Mouse (Mus musculus) embryo, embryonic 11.5 days (tissue): Measurements from ENCODE around the gene Adamts13.

Experiments used
- DNase-seq: peaks from one replicate; pipeline ENCODE4 v3.0.0-alpha.2; 2012; ENCODE audit warnings: low read depth, low spot score

Adamts13 gene

DNA sequence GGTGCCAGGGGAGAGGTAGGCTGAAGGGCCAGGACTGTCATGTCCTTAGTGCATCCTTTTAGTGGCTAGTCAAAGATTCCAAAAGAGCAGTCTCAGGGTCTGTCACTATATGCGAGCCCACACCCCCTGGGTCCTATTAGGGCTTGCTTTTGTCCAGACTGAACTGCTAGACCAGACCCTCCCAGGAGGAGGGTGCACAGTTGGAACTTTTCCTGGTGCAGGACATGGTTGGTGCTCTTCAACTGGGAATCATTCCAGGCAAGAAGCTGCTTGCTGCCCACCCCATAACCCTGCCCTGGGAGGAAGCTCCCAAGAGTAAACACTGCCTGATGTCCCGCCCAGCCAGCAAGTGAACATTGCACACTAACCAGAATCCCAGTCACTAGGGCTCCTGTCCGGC is at the start of gene Adamts13:
Adamts13 (plus strand) TSS at position 301 of the 400 bp plus-strand sequence.
- DNase-seq = no peak

DNA sequence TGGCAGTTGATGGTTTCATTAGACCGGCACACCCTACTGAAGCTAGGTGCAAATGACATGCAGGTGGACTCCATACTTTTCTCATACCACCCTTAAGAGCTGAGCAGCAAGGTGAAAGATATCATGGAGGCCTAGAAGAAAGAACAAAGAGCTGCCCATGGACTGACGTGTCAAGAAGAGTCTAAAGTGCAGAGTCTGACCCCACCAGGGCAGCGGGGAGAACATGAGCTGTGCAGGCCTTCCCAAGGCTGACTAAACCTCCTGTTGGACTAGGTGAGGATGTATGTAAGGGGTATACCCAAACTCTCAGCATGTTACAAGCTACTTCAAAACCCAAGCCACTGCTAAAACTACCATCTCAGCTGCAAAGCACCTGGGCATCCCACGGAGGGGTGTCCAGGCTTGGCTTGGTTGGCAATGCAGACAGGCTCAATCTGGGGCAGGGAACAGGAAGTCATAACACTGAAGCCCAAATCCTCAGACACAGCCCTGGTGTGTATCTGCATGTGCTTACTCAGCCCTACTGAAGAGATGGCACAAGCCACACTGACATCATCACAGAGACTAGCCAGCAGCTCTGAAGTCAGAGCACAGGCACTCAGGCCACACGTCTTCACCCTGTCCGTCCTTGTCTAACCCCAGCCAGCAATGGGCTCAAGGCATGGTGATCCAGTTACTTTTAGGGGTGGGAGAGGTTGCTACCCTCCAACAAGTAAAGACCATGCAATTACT is 45.3 kb upstream of the Adamts13 start:
- DNase-seq = no peak

DNA sequence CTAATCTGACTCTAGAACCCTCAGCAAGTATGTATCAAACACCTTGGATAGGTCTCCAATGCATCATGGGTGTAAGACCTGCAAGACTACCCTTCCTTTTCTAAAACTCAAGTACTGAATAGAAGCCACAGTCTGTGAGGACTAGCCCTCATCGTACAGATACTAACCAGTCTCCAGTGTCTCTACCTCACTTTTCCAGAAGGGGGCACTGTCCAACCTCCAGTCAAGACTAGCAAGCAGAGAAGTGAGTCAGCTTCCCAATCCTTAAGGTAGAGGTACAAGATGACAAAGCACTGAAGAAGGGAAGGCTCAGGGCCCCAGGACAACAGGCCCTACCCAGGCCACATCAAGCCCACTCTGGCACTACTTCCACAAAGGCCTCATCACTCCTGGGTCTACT is 42.8 kb upstream of the Adamts13 start:
- no peak for DNase-seq

DNA sequence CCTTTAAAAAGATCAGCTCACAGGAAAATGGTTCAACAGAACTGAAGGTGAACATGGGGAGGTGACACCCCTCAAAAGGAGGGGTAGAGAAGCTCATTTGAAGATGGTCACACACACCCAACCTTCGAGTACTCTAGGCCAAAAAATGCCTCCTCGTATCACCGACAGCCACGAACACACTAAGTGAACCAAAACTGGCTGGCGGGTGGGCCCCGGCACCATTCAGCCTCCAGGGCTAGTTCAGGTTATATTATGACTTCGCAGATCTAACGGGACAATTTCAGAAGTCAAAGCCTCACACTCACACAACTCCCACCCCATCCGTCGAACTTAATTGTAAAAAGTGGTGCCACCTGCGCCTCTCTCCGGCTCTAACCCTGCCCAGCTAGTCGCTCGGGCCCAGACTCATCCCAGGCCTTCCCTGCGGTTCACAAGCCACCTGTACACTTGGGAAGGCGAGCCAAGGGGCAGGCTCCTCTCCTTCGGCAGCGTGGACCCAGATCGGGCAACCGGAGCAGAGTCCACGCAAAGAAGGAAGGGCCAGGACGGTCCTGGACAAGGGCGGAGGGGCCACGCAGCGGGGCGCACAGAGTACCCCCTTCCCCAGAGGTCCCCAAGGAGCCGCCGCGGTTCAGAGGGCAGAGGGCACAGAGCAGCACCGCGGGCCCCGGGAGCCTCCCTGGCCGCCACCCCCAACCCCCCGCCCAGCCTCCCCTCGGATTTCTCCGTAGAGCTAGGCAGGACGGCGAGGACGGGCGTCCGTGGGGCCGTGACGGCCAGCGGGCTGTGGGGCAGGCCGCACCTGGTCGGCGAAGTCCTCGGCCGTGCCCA is 40.5 kb upstream of the Adamts13 start:
- DNase-seq = no peak

DNA sequence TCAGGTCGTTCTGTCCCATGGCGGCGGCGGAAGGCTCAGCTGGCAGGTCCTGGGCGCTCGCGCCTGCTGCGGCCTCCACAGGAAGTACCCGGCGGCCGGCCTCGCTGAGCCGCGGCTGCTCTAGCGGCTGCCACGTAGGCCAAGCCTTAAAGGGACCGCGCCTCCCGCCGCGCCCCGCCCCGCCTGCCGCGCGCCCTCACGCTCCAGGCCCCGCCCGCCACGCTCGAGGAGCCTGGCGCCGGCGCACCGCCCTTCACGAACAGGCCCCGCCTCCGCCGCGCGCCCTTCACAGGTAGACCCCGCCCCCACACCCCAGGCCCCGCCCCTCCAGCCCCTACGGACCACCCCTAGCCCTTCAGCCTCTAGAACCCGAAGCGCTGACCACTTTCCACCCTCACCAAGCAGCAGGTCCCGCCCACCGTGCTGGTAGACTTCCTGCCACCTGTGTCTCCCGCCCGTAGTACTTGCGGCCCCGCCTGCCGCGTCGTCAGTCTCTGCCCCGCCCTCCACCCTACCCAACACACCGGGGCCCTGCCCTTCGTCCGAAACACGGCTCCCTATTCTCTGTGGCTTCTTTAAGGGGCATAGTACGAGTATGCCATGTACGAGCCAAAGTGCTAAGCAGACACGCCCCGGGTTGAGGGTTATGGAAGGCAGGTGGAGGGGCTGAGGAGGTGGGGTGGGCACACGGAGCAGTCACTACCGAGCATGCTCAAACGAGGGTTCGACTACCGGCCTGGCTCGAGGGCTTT is 39.7 kb upstream of the Adamts13 start, which contains the start of the genes Surf4 and Stkld1:
Surf4 (minus strand) TSS at position 625 of the 752 bp plus-strand sequence.
Stkld1 (plus strand) TSS at position 744 of the 752 bp plus-strand sequence.
- DNase-seq = peak; percentile 90

DNA sequence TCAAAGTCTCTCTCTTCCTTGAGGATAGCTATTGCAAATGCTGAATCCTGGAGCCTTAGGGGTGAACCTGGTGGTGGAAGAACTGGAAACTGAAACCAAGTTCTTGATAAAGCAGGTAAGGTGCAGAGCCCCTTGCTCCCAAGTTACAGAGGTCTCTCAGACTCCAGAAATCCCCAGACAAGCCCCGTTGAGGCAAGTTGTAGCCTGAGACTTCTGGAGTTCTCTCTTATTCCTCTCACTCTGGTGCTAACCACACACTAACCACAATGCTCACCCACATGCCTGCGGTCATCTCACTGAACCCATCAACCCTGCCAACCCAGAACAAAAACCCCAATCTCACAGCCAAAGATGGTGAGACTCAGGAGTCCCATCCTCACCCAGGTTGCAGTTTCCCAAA is 37.9 kb upstream of the Adamts13 start:
- no peak for DNase-seq

DNA sequence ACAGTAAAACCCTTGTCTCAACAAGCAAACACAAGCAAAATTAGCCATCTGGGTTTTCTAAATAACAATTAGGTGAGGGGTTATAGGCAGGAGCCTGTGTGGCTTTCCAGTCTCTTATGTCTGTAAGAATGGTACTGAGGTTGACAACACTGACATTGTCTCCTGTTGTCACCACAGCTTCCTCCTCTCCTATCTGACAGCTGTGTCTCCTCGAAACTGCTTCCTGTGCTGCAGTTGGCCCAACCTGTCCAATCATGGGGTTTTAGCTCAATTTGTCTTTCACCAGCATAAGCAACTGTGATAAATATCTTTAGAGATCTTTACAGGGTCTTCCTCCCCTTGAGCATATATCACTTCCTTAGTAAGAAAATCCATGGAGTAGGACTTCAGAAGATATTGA is 36.8 kb upstream of the Adamts13 start:
- DNase-seq = no peak

DNA sequence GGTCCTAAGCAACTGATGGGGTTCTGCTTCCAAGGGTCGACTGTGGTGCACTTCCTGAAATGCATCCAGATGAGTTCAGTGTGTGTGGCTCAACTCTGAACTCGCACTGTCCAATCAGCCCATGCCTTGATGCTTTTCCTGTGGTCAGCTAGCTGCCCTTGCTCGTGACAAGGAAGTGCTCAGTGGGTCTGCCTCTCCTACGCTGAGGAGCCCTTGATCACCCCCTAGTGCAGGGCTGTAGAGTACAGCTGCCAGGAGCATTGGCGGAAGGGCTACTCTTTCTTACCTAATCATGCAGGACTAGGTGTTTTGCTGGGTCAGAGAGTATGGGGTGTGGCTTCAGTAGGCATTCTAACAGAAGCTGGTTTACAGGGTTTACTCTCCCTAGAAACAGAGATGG is 31.7 kb upstream of the Adamts13 start:
- no peak for DNase-seq

DNA sequence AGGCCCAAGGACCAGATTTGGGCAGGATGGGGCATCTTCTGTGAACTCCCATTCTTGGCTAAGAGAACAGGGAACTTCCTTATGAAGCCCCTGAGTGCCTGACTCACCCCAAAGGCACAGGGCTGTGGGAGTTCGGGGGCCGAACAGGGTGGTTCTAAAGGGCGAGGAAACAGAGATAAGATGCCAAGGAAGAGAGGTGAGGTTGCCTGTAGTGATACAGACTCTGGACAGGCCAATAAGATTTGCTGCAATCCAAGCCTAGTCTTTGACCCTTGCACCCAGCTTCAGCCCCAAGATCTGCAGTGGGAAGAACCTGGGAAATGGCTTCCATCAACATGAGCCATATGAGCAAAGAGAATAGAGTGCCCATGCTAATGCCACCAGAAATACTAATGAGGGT is 30.0 kb upstream of the Adamts13 start:
- no peak for DNase-seq

DNA sequence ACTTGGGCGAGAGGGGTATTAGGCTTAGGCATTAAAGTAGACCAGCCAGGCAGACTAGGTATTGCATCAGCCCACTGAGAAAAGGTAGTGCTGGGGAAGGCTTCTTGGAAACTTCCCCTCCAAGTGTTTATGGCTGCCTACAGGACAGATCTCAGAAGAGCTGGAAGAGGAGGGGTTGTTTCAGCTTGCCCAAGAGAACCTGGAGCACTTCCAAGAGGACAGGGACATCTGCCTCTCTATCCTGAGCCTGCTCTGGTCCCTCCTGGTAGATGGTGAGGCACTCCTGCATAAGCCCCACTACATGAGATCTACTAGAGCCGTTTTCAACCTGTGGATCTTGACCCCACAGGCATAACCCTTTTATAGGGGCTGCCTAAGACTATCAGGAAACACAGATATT is 22.8 kb upstream of the Adamts13 start:
- no peak for DNase-seq

DNA sequence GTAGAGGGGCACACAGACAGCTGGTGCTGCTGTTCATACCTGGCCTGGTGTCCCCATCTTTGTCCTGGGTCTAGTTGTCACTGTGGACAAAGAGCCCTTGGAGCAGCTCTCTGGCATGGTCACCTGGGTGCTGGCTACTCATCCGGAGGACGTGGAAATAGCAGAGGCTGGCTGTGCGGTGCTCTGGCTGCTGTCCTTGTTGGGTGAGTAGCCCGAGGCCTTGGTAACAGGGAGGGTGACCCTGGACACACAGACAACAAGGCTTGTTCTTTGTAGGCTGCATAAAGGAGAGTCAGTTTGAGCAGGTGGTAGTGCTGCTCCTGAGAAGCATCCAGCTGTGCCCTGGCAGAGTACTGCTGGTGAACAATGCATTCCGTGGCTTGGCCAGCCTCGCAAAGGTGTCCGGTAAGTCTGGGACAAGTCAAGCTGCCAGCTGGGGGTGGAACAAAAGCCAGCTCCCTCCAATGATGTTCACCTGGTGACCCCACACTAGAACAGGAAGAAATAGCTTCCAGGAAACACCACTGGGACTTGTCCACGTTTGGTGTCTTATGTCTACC is 21.8 kb upstream of the Adamts13 start:
- no peak for DNase-seq

DNA sequence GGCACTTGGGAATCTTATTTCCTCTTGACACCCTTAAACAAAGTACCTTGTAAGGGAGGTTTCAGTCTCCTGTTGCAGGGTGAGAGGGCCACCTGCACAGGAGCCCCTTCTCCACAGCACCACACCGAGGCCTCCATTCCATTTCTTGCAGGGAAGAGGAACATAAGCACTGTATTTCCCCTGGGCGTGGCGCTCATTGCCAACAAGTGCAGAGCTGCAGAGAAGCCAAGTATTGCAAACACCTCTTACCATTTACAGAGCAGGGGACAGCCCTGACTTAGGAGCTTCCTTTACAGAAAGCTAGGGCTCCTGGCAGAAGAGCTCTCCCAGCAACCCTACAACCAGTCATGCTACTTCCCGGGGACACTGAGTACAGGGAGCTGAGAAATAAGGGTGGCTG is 21.0 kb upstream of the Adamts13 start:
- no peak for DNase-seq

DNA sequence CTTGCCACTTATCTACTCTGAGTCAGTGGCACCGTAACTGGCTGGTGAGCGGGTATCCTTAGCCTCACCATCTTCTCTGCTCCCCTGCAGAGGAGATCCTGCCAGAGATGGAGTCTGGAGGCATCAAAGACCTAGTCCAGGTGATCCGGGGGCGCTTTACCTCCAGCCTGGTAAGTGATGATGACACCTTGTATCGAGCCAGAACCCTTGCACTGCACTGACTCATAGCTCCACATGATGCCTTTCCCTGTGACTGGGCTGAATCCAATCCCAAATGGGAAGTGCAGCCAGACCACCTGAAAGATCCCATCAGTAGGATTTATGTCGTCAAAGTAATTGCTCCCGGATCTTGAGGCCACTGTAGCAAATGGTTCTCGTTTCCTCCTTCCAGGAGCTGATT is 20.4 kb upstream of the Adamts13 start:
- DNase-seq = no peak

DNA sequence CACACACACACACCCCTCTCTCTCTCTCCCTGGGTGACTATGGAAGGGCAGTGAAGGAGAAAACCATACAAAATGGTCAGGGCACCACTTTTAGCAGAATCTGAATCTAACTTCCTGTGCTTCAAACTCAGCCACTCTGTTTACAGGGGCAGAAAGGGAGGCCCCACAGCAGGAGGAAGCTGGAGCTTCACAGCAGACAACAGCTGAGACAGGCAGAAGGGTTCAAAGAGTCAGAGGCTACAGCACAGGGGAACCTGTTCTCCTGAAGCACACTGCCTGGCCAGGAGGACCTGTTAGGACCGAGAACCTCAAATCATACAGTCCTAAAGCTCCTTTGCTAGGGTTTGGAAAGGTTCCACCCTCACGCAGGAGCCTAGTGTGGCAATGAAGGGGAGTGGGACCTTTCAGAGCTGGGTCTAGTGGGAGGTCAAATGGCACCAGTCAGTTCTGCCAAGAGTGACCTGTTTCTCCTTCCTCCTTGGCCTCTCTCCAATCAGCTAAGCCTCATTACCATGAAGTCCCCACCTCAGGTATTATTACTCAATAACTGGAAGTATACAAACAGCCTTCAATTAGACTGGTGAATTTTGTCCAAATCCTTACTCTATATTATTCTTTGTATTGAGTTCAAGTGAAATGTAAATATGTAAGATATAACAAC is 18.4 kb upstream of the Adamts13 start:
- DNase-seq = no peak

DNA sequence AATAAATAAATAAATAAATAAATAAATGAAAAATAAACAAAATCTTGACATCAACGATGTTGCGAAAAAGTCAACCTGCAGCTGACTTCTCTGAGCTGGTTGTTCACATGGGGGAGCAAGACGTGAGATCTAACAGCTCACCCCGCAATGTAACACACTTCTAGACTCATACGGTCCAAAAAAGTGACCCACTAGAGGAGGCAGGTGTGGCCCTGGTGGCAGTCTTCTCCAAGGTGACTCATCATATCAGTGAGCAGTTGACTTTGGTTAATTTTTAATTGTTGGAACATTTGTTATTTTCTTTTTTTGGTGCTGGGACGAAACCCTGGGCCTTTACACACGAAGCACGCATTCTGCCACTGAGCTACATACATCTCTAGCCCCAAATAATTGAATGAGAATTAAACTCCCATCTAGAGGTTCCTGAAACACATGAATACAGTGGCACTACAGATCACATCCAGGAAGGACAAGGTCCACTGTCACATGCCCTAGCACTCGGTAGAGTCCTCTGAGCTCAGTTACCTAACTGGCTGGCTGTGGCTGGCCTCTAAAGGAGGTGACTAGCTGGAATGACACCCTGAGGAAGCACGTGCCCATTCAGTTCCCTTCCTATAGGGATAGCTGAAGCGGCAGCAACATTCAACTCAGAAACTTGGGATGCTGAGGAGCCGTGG is 16.3 kb upstream of the Adamts13 start:
- no peak for DNase-seq

DNA sequence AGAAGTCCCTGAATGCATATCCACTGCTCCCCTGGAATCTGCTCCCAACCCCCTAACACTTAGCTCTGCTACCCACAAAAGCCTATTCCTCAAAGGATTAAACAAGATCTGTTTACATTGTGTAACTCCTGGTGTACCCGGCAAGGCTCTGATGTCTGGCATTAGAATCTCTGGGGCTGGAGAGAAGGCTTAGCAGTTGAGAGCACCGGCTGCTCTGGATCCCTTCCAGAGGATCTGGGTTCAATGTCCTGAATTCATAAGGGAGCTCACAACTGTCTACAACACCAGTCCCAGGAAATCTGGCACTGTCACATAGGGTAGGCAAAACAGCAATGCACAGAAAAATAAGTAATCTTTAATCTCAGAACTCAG is 15.7 kb upstream of the Adamts13 start:
- DNase-seq = no peak

DNA sequence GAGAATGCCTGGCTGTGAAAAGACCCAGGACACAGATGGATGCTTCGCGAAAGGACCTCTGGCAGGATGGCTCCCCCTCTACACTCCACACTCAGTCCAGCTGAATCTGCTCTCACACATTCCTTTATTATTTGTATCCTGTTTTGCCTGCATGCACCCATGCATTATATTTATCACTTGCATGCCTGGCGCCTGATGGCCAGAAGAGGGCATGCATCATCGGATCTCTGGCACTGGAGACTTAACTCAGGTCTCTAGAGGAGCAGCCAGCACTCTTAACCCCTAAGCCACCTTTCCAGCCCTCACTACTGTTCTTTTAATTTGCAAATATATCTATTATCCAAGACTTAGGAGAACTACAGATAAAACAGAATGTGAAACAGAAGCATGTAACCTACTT is 12.5 kb upstream of the Adamts13 start:
- DNase-seq = no peak

DNA sequence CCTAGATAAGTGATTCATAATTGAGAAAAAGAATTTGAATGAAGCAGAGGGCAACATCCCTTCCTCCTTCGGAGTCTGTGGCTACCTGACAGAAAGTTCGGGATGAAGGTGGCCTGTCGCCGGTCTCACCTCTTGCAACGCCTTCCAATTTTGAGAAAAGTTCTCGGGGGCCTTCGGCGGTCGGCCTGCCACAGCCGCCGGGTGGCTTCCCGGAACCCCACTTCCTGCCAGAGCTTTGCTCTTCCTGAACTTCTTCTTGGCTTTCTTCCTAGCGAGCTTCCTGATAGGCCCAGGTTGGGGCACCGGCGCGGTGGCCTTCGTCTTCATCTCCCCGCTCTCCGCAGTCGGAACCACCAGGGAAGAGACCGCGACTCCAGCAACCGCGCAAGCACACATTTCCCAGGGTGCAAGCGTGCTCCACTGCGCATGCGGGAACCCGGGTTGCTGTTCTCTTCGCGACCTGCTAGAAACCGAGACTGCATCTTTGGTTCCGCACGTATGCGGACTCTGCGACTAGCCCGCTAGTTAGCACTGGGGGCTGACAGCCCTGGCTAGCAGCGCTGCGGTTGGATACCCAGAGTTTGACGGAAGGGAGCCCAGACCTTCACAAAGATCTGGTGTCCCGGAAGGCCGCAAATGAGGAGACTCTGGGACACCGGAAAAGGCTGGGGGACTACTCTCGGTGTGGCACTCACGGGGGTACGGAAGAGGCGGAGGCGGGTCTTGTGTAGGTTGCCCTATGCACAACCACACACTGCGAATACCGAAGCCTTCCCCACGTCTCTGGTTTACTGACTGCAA is 9.1 kb upstream of the Adamts13 start, which contains the start of gene Rexo4:
Rexo4 (minus strand) TSS at position 464 of the 801 bp plus-strand sequence.
- DNase-seq = peak; percentile 91

DNA sequence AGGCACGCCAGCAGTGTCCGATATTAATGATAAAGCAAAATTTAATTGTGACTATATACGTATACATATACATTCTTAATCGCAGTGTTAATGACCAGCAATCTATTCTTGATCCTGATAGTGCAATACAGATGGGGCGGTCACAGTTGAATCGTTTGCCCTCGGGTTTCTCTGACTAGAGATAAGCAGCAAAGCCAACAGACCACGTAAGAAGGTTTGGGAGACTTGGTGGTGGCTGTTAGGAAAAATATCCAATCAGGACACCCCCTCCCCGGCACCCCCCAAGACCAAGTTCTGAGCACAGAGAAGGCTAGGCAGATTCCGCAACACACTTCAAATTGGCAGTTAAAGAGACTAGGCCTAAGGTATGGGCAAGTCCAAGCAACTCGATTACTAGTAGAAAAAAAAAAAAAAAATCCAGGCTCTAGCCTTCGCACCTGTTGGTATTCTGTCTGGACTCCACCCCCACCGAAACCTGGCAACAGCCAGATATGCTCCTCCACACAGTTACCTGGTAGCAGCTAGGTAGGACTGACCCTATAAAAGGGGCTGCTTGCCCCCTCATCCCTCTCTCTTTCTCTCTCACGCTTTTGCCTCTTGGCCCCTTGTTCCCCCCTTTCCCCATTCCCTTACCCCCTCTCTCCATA is 8.4 kb upstream of the Adamts13 start:
- DNase-seq = no peak
